Mouse (Mus musculus) heart, embryonic 14.5 days (tissue): Measurements from ENCODE around the gene Gramd4. TPM values are rescaled to one million over a fixed set of nuclear protein-coding genes. Genes with fewer than 3 reads are reported as not detected.

Experiments
- ATAC-seq: fragments of 200-750 bp; cut with Nextera tagmentation; 2 replicates; pipeline ENCODE4 v1.8.0; 2017; ENCODE audit warnings: low read depth, moderate TSS enrichment; ENCODE audit not compliant: insufficient number of reproducible peaks, insufficient read depth, low FRiP score
- H3K27ac ChIP-seq, 2 experiments: fragments of 200-500 bp in 1 of 2; fragments of 300-500 bp in 1 of 2; sonication (generic) in 1 of 2; replicated peaks in 1 of 2; 2 replicates each; pipeline ENCODE4 v1.5.1; 2012 to 2014; ENCODE audit warnings: low read depth in 2 of 2, low read length in 2 of 2, control low read depth in 1 of 2, mild to moderate bottlenecking in 1 of 2, mixed read lengths in 1 of 2; ENCODE audit not compliant: control insufficient read depth in 1 of 2, insufficient read depth in 1 of 2
- H3K27me3 ChIP-seq: fragments of 300-500 bp; sonication (generic); 2 replicates; pipeline ENCODE4 v1.6.1; 2014; ENCODE audit warnings: mild to moderate bottlenecking, low read length, control low read depth; ENCODE audit not compliant: control insufficient read depth, insufficient read depth
- H3K36me3 ChIP-seq: fragments of 300-500 bp; sonication (generic); 2 replicates; pipeline ENCODE4 v1.6.1; 2014; ENCODE audit warnings: mild to moderate bottlenecking, control low read depth, low read length, mixed read lengths; ENCODE audit not compliant: control insufficient read depth, insufficient read depth
- H3K4me1 ChIP-seq, 2 experiments: fragments of 200-500 bp in 1 of 2; fragments of 300-500 bp in 1 of 2; sonication (generic) in 1 of 2; 2 replicates each; pipeline ENCODE4 v1.6.1; 2012 to 2014; ENCODE audit warnings: low read length in 2 of 2, control low read depth in 1 of 2, mixed read lengths in 1 of 2; ENCODE audit not compliant: control insufficient read depth in 2 of 2, insufficient read depth in 2 of 2
- H3K4me2 ChIP-seq: fragments of 300-500 bp; sonication (generic); 2 replicates; pipeline ENCODE4 v1.6.1; 2014; ENCODE audit warnings: mild to moderate bottlenecking, low read length
- H3K4me3 ChIP-seq, 2 experiments: fragments of 200-500 bp in 1 of 2; fragments of 300-500 bp in 1 of 2; sonication (generic) in 1 of 2; 2 replicates each; pipeline ENCODE4 v1.5.1; 2012 to 2014; ENCODE audit warnings: low read length in 2 of 2, mild to moderate bottlenecking in 2 of 2, control low read depth in 1 of 2, low read depth in 1 of 2, moderate library complexity in 1 of 2; ENCODE audit not compliant: control insufficient read depth in 1 of 2, insufficient read depth in 1 of 2
- H3K9ac ChIP-seq: fragments of 300-500 bp; sonication (generic); 2 replicates; pipeline ENCODE4 v1.6.1; 2014; ENCODE audit warnings: mild to moderate bottlenecking, low read length
- H3K9me3 ChIP-seq: fragments of 300-500 bp; sonication (generic); 2 replicates; pipeline ENCODE4 v1.6.1; 2016; ENCODE audit warnings: low read length, control low read depth; ENCODE audit not compliant: control insufficient read depth
- WGBS: fragments of 180-500 bp; shearing (Covaris S2); extraction: QIAGEN DNeasy Blood & Tissue Kit; methylation state at CpG from one replicate; pipeline ENCODE4 v1.1.7; 2014; 5-methylcytosine and 5-hydroxymethylcytosine counted together
- polyA plus RNA-seq: library from polyadenylated mRNA; unstranded; fragments of >200 nt; fragmentation: Nextera tagmentation; extraction: Ambion mirVana; gene quantifications from 2 replicates; pipeline ENCODE4 v1.2.1, GENCODE M21; 2014

The Gramd4 gene
- polyA plus RNA-seq, 1 experiment from 2014 or later, result 10.9 TPM

DNA sequence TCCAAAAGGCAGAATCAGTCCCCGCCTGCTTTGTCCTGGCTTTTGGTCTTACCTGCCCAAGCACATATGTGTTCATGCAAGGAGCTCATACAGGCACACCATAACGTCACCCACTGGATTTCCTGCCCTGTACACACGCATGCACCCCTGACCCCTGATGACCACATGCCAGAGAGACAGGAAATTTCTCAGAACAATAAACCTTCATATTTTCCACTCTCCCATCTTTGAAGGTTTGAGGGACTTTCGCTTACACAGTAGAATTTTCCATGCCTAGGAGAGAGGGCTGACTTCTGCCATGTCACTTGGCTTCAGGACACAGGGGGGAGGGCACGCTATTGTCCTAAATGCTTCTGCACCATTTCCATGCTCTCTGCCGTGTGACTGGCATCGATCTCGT, 37.5 kb upstream of the Gramd4 start:
- Histone ChIP-seq H3K4me3 (no peak overlapping the region), H3K27me3 (no peaks in the 10 kb centered on the region), H3K4me2 (no peak overlapping the region), H3K27ac (peak overlapping the region in 1 of 2 experiments; percentile 46; a peak in 3 of 4 replicates), H3K9me3 (0 out of 2 replicates have a peak, but pooled peaks cover 6% of the 10 kb centered on the region), H3K9ac (no peak overlapping the region), H3K4me1 (peaks cover 17 to 34% of the 10 kb centered on the region in 2 experiments), H3K36me3 (no peaks in the 10 kb centered on the region)
- ATAC-seq, result no peak
- 67% methylated on average over 8 of the region's 8 CpGs for WGBS

DNA sequence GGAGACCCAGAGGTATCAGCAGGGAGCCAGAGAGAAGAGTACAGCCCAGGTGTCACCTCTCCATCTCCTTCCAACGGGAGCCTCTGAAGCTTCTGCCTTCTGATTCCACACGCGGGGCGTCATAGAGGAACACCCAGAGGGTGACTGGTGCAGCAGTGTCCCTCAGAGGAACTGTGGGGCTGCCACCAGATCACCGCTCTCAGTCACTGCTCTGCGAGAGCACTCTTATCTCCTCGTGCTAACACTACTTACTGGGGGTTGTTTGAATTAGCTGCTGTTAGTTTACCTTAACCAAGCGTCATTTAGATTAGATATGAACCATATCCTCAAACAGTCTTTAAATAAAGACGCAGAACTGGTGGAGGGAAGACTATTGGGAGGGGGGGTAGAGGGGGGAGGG, 36.2 kb upstream of the Gramd4 start:
- no peak overlapping the region for H3K9ac ChIP-seq
- peaks cover 8 to 25% of the 10 kb centered on the region in 2 experiments; a peak in 3 of 4 replicates for H3K4me1 ChIP-seq
- 0 out of 2 replicates have a peak, but pooled peaks cover 6% of the 10 kb centered on the region for H3K9me3 ChIP-seq
- no peak overlapping the region for H3K4me2 ChIP-seq
- no peaks in the 10 kb centered on the region for H3K36me3 ChIP-seq
- no peak overlapping the region for H3K27ac ChIP-seq
- ATAC-seq, result no peak
- no peak overlapping the region for H3K4me3 ChIP-seq
- WGBS, result 3% methylated on average over 9 of the region's 9 CpGs
- H3K27me3 ChIP-seq, result no peaks in the 10 kb centered on the region

DNA sequence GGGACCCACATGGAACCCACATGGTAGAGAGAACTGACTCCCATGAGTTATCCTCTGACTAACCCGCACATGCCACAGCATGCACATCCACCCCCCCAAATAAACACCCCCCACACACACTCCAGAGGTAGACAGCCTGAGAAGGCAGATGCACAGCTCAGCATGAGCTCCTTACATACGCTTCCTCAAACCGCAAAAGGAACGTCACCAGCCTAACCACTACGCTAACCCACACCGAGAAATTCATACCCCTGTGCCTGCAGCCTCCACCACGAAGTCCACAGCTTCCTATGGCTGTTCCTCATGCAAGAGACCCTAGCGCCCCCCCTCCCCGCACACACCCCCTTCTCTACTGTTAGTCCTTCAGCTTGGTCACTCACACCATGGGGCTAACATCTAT, 35.5 kb upstream of the Gramd4 start:
- H3K27ac ChIP-seq, result no peak overlapping the region
- H3K27me3 ChIP-seq, result no peaks in the 10 kb centered on the region
- 75% methylated on average over 9 of the region's 9 CpGs for WGBS
- no peak overlapping the region for H3K4me2 ChIP-seq
- no peak overlapping the region for H3K4me3 ChIP-seq
- H3K4me1 ChIP-seq, result peaks cover 6 to 22% of the 10 kb centered on the region in 2 experiments; a peak in 3 of 4 replicates
- no peak overlapping the region for H3K9ac ChIP-seq
- no peaks in the 10 kb centered on the region for H3K36me3 ChIP-seq
- ATAC-seq, result no peak
- 0 out of 2 replicates have a peak, but pooled peaks cover 6% of the 10 kb centered on the region for H3K9me3 ChIP-seq

DNA sequence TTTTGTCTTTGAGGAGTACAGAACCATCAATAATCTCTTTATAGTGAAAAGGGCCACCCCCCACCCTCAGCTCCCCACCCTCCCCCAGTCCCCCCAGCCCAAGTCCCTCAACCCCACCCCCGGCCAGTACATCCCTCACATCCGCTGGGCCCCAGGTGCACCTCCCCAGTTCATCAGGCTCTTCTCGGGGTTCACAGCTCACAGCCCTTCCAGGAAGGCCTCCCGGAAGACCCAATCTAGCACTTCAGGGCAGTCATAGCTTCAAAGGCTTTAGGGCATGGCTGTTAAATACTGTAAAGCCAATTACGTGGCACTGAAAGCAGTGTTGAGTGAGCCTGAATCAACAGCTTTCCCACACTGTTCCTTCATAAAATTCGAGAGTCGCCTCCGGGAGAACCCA, 29.6 kb upstream of the Gramd4 start:
- peaks cover 5 to 20% of the 10 kb centered on the region in 2 experiments; a peak in 3 of 4 replicates for H3K4me1 ChIP-seq
- no peak overlapping the region for H3K4me3 ChIP-seq
- no peak for ATAC-seq
- no peak overlapping the region for H3K9ac ChIP-seq
- H3K9me3 ChIP-seq, result peaks cover 8% of the 10 kb centered on the region; the same call in 1 of the 2 replicates
- WGBS, result 64% methylated on average over 8 of the region's 8 CpGs
- no peak overlapping the region for H3K27ac ChIP-seq
- H3K36me3 ChIP-seq, result peaks cover 12% of the 10 kb centered on the region; the same call in 1 of the 2 replicates
- peaks cover 11% of the 10 kb centered on the region; the same call in 1 of the 2 replicates for H3K27me3 ChIP-seq
- H3K4me2 ChIP-seq, result no peak overlapping the region

DNA sequence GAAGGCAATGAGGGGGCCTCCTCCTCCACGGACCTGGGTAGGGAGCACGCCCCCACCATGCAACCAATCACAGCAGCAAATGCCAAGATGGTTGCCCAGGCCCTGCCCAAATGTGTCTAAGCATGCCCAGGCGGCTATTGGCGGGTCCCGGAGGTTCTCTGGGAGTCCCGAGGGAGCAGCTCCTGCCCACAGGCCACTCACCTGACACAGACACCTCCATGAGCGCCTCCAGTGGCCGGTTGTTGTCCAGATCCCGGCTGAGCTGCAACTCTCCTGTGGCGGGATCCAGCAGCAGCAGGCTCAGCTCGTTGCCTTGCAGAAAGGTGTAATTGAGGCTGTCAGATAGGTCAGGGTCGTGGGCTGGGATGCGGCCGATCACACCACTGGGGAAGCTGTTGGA, 27.5 kb upstream of the Gramd4 start:
- H3K4me2 ChIP-seq, result no peak overlapping the region
- H3K9ac ChIP-seq, result no peak overlapping the region
- no peak for ATAC-seq
- no peak overlapping the region for H3K4me3 ChIP-seq
- H3K27ac ChIP-seq, result no peak overlapping the region
- H3K36me3 ChIP-seq, result peaks cover 12% of the 10 kb centered on the region; the same call in 1 of the 2 replicates
- peaks cover 8 to 23% of the 10 kb centered on the region in 2 experiments; a peak in 3 of 4 replicates for H3K4me1 ChIP-seq
- H3K9me3 ChIP-seq, result peaks cover 8% of the 10 kb centered on the region; the same call in 1 of the 2 replicates
- H3K27me3 ChIP-seq, result peaks cover 16% of the 10 kb centered on the region; the same call in 1 of the 2 replicates
- 68% methylated on average over 13 of the region's 14 CpGs for WGBS

GRCm38 (mm10) chr15:86032811-86033190, 24.7 kb upstream of the Gramd4 start:
- no peak for ATAC-seq
- Histone ChIP-seq H3K36me3 (peaks cover 12% of the 10 kb centered on the region; the same call in 1 of the 2 replicates), H3K4me2 (peak overlapping the region; percentile 87), H3K9ac (peak overlapping the region; percentile 73), H3K27ac (no peak overlapping the region), H3K4me1 (peaks cover 8 to 25% of the 10 kb centered on the region in 2 experiments; a peak in 3 of 4 replicates), H3K4me3 (peak overlapping the region; percentile 55 to 68), H3K9me3 (peaks cover 8% of the 10 kb centered on the region; the same call in 1 of the 2 replicates), H3K27me3 (peaks cover 18% of the 10 kb centered on the region; the same call in 1 of the 2 replicates)
- under 1% methylated on average over 38 of the region's 38 CpGs for WGBS

DNA sequence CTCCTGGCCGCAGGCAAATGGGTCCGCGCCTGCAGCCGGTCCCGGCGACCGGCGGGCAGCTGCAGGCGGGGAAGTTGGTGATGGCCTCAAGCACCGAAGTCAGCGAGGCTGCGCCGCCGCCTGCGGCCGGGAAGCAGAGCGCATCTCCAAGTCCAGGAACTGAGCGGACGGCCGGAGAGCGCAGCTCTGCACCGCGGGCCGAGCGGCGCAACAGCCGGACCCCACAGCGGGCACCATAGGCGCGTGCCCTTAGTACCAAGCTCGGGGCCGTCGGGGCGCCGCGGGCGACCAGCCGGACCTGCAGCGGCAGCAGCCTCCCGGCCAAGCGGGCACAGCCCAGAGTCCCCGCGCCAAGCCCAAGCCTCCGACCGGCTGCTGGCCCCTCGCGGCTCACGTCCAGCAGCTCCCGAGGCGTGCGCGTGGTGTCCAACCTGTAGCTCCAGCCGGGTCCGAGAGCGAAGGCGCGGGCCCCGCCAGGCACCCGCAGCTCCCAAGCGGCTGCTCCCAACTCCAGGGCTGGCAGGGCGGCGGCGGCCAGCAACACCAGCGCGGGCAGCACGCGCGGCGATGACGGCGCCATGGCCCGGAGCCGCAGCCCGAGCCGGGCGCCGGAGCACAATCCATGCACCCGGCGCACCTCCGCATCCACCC, 24.2 kb upstream of the Gramd4 start, which contains the start of gene Celsr1:
TSS of gene Celsr1 (minus strand) at position 587 of the 651 bp plus-strand sequence.
- Histone ChIP-seq H3K27me3 (peaks cover 21% of the 10 kb centered on the region; the same call in 1 of the 2 replicates), H3K9me3 (peaks cover 8% of the 10 kb centered on the region; the same call in 1 of the 2 replicates), H3K27ac (peak within 1 kb of the TSS in 1 of 2 experiments; percentile 53; a peak in 2 of 4 replicates), H3K4me3 (peak within 1 kb of the TSS; percentile 55 to 68), H3K9ac (peak within 1 kb of the TSS; percentile 73), H3K4me1 (peaks cover 8 to 28% of the 10 kb centered on the region in 2 experiments; a peak in 3 of 4 replicates), H3K36me3 (peaks cover 12% of the 10 kb centered on the region; the same call in 1 of the 2 replicates), H3K4me2 (peak within 1 kb of the TSS; percentile 87)
- WGBS, result under 1% methylated on average over 74 of the region's 80 CpGs
- ATAC-seq, result no peak; the same call in 1 of the 2 replicates
